Mouse (Mus musculus) G1E (cell line): ENCODE measurements around the gene Slc24a2.

Experiments used
- CTCF ChIP-seq: IDR thresholded peaks from 2 replicates; pipeline ENCODE4 v1.5.1; 2012; ENCODE audit warnings: low read depth, low read length, inconsistent platforms, mixed read lengths
- GATA1 ChIP-seq: IDR thresholded peaks from 2 replicates; pipeline ENCODE4 v1.6.1; 2012; ENCODE audit warnings: borderline replicate concordance, low read length, inconsistent platforms, mixed read lengths
- GATA2 ChIP-seq: IDR thresholded peaks from 2 replicates; pipeline ENCODE4 v1.6.1; 2012; ENCODE audit warnings: low read depth, low read length, inconsistent platforms, borderline replicate concordance

DNA sequence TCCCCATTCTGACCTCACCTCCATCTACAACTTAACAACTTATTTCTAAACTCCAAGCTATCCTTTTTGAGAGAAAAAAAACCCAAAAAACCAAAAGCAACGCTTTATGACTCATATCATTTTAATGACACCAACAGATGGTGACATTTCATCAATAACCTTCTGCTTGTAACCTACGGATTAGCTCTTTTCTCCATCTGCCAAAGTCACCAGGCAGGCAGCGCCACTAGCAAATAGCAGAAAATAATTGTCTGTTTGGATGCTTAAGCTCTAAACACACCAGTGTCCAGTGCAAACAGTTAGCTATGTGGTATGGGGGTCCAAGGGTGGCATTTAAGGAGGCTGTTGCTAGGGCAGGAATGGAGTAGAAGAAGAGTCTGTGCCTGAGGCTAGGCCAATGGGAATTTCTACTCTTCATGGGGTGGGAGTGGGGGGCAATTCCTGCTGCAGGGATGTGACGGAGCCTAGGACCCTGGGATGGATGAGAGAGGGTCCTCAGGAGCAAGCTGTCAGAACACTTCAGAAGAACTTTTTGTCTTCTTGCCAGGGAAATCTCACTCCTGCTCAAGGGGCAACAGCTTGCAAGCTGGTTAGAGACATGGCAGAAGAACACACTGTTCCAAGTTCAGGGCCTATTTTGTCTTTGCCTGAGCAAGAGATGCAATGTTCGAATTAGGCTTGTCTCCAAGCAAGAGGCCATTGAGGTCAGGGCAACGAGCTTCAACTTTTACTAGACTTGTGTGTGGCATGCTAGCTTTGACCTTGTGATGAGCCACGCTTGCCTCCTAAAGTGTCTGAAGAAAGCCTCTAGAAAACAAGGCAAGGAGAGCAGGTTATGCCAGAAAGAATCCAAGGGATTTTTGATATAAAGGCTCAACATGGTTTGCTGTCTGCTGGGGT lies 216.3 kb downstream of the Slc24a2 start:
- TF ChIP-seq CTCF = no peak
- no peak for TF ChIP-seq GATA2
- no peak for TF ChIP-seq GATA1
